Mouse (Mus musculus) C2C12 (cell line): Measurements from ENCODE around the gene Mical2. TPM values are rescaled to one million over a fixed set of nuclear protein-coding genes. Genes with fewer than 3 reads are reported as not detected.

Experiments used
- H3K27me3 ChIP-seq: one replicate; pipeline ENCODE4 v1.6.1; 2011; ENCODE audit not compliant: control insufficient read depth, insufficient read depth, insufficient read length
- H3K36me3 ChIP-seq: one replicate; pipeline ENCODE4 v1.6.1; 2011; ENCODE audit not compliant: control insufficient read depth, insufficient read depth
- H3K4me3 ChIP-seq: one replicate; pipeline ENCODE4 v1.5.1; 2011; ENCODE audit warnings: mild to moderate bottlenecking, control low read depth; ENCODE audit not compliant: poor library complexity, insufficient read depth, severe bottlenecking
- H3K79me2 ChIP-seq: one replicate; pipeline ENCODE4 v1.6.1; 2011; ENCODE audit not compliant: control insufficient read depth, insufficient read depth
- H3K79me3 ChIP-seq: one replicate; pipeline ENCODE4 v1.6.1; 2011; ENCODE audit warnings: low read depth, control low read depth
- H3ac ChIP-seq: one replicate; pipeline ENCODE3; 2011; ENCODE audit warnings: low read depth; ENCODE audit not compliant: control insufficient read depth, insufficient read length
- CEBPB ChIP-seq: IDR thresholded peaks from one replicate; pipeline ENCODE4 v1.6.1; 2011; ENCODE audit warnings: low read depth, mild to moderate bottlenecking, control low read depth, moderate library complexity
- CTCF ChIP-seq: IDR thresholded peaks from one replicate; pipeline ENCODE4 v1.5.1; 2011; ENCODE audit not compliant: control insufficient read depth, insufficient read depth, insufficient read length
- FOSL1 ChIP-seq: IDR thresholded peaks from one replicate; pipeline ENCODE4 v1.8.0; 2011; ENCODE audit warnings: mild to moderate bottlenecking, low read length; ENCODE audit not compliant: poor library complexity, insufficient read depth, severe bottlenecking
- MAX ChIP-seq: IDR thresholded peaks from one replicate; pipeline ENCODE4 v1.6.1; 2011; ENCODE audit warnings: mild to moderate bottlenecking, control low read depth
- MYOD1 ChIP-seq: IDR thresholded peaks from one replicate; pipeline ENCODE4 v1.6.1; 2011; ENCODE audit warnings: low read depth; ENCODE audit not compliant: control insufficient read depth, insufficient read length
- MYOG ChIP-seq: IDR thresholded peaks from one replicate; pipeline ENCODE4 v1.6.1; 2011; ENCODE audit not compliant: control insufficient read depth, insufficient read length; ENCODE audit errors: extremely low read depth
- USF1 ChIP-seq: IDR thresholded peaks from one replicate; pipeline ENCODE4 v1.6.1; 2011; ENCODE audit warnings: low read depth, mild to moderate bottlenecking, control low read depth, moderate library complexity
- polyA plus RNA-seq: library from polyadenylated mRNA; unstranded; fragments of >200 nt; fragmentation: generic; extraction: Trizol; gene quantifications from one replicate; pipeline ENCODE4 v1.2.1, GENCODE M21; 2012; ENCODE audit warnings: missing spikeins

The Mical2 gene
- polyA plus RNA-seq, 1 experiment, result 76.9 TPM

DNA sequence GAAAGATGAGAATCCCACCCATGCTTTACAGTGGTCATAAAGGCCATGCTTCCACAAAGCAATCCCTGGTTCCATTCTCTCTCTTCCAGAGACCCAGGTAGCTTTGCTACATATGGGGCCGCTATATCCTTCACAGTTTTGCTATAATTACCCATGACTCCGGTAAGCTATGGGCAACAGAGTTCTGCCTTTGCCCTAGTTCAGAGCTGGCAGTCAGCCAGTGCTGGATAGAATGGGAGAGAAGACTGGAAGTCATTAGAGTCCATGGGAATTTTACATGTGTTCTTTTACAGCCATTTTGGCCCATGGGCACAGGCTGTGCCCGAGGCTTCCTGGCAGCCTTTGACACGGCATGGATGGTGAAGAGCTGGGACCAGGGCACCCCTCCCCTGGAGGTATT, 93.8 kb downstream of the Mical2 start:
- Histone ChIP-seq H3K4me3 (no peak overlapping the region), H3K79me2 (no peaks in the 10 kb centered on the region), H3ac (no peak overlapping the region), H3K79me3 (peaks cover 1% of the 10 kb centered on the region), H3K36me3 (peaks cover 86% of the 10 kb centered on the region), H3K27me3 (no peaks in the 10 kb centered on the region)
- no peak for TF ChIP-seq CEBPB
- TF ChIP-seq MYOG, result no peak
- no peak for TF ChIP-seq FOSL1
- TF ChIP-seq CTCF, result no peak

DNA sequence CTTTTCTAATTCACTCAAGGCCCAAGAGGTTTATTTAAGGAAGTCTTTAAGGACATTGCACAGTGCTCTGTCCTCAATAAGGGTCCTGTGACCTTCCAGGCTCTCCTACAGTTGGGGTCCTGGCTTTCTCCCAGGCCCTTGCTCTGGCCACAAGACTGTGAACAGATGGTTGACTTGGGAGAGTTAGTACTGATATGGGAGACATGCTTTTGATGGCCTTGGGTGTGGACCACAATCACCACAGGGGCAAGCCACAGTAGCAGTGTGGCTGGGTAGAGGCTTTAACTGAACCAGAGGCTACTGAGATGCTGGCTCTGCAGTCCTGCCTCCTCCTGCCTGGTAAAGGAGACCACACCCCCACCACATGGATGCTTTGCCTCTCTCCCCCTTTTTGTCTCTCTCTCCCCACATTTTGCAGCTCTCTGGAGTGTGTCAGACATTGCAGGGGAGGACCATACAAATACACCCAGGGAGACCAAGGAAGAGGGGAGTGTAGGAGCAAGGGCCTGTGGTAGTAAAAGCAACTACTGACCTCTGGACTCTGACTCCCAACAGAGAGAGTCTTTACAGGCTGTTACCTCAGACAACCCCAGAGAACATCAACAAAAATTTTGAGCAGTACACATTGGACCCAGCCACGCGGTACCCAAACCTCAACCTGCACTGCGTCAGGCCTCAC, 94.5 kb downstream of the Mical2 start:
- H3ac ChIP-seq, result no peak overlapping the region
- H3K79me2 ChIP-seq, result no peaks in the 10 kb centered on the region
- H3K36me3 ChIP-seq, result peaks cover 84% of the 10 kb centered on the region
- no peak overlapping the region for H3K4me3 ChIP-seq
- no peaks in the 10 kb centered on the region for H3K27me3 ChIP-seq
- H3K79me3 ChIP-seq, result peaks cover 1% of the 10 kb centered on the region
- TF ChIP-seq CTCF, result no peak
- no peak for TF ChIP-seq FOSL1
- no peak for TF ChIP-seq MYOD1
- no peak for TF ChIP-seq CEBPB

DNA sequence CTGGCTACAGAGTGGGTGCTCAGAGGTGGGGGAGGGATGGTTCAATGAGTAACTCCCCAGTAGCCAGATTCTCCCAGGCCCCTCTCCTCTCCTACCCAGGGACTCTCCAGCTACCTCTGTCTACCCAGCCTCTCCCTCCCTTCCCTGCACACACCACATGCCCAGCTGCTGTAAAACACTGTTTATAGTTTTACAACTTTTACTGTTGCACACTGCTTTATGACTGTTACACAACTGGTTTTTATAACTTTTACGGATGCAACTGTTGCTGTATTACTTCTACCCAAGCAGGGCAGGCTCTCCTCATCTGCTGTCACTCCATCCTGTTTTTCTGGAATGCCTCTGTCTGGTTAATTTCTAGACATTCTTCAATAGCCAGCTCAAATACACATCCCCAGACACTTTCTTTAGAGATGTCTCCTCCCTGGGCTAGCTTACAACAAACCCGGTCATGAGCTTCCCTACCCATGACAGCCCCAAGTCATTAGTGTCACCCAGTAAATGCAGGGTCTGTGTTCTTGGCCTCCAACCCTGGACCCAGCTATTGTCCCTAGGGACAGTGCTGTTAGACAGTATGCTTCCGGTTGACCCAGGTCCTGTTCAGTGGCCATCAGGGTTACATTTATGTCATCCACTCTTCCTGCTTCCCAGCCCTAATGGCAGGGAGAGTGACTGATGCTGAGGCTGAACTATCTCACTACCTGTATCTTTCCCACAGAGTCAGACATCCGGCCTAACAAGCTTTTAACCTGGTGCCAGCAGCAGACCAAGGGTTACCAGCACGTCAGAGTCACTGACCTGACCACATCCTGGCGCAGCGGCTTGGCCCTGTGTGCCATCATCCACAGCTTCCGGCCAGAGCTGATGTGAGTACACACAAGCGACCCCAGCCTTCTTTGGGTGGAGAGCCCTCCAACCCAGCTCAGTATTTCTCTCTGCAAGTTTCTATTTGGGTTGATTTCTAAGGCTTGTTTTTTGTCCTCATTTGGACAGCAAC, 96.4 kb downstream of the Mical2 start:
- no peak overlapping the region for H3K4me3 ChIP-seq

DNA sequence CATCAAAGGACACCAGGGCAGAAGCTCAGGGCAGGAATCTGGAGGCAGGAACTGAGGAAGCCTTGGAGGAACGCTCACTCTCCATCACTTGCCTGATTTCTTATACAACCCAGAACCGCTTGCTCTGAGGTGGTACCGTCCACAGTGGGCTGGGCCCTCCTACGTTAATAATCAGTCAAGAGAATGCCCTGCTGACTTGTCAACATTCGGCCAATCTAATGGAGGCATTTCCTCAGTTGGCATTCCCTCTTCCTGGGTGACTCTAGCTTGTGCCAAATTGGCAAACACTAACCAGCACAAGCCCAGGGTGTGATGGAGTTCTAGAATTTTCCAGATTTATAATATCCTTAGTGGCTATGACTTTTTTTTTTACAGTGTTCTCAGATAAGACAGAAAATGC, 98.9 kb downstream of the Mical2 start:
- Histone ChIP-seq H3K4me3 (no peak overlapping the region), H3K79me3 (peaks cover 1% of the 10 kb centered on the region), H3K79me2 (no peaks in the 10 kb centered on the region), H3K36me3 (peaks cover 81% of the 10 kb centered on the region), H3K27me3 (no peaks in the 10 kb centered on the region), H3ac (no peak overlapping the region)
- TF ChIP-seq CTCF, result no peak
- no peak for TF ChIP-seq CEBPB
- TF ChIP-seq FOSL1, result no peak
- TF ChIP-seq MAX, result no peak
- TF ChIP-seq USF1, result no peak
- TF ChIP-seq MYOG, result no peak
- TF ChIP-seq MYOD1, result no peak

More for the DNA sequence above, 96.4 kb downstream of the Mical2 start:
- H3K79me3 ChIP-seq, result peaks cover 1% of the 10 kb centered on the region
- H3K79me2 ChIP-seq, result no peaks in the 10 kb centered on the region
- no peaks in the 10 kb centered on the region for H3K27me3 ChIP-seq
- H3K36me3 ChIP-seq, result peaks cover 83% of the 10 kb centered on the region
- H3ac ChIP-seq, result no peak overlapping the region
- TF ChIP-seq CEBPB (no peak), CTCF (no peak), FOSL1 (no peak), MYOG (no peak), MAX (no peak), USF1 (no peak)

DNA sequence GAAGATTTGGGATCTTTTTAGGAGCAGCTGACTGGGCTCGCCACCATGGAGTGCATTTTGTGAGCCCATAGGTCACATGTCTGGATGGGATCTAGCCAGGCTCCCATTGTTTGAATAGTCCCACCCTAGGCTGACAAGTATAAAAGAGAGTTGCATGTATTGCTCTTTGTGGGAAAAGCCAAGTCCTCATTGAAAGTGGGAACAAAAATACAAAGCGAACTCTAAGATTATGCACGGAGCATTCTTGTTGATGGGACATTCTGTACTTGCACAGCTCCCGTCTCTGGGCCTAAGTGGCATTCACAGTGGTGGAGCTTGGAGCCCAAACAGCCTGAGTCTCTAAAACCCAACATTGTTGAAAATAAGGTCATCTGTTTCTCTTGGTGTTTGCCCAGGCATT, 101.2 kb downstream of the Mical2 start:
- Histone ChIP-seq H3K36me3 (peaks cover 82% of the 10 kb centered on the region), H3ac (no peak overlapping the region), H3K79me3 (no peaks in the 10 kb centered on the region), H3K27me3 (no peaks in the 10 kb centered on the region), H3K4me3 (no peak overlapping the region), H3K79me2 (no peaks in the 10 kb centered on the region)
- TF ChIP-seq MYOG (no peak), CTCF (no peak), FOSL1 (no peak), MAX (no peak), CEBPB (no peak), USF1 (no peak), MYOD1 (no peak)
